Mouse (Mus musculus) forebrain, embryonic 12.5 days (tissue): ENCODE measurements around the gene Zfp735. TPM values are rescaled to one million over a fixed set of nuclear protein-coding genes. Genes with fewer than 3 reads are reported as not detected.

Source experiments
- ATAC-seq: fragments of 200-750 bp; cut with Nextera tagmentation; 2 replicates; pipeline ENCODE4 v1.8.0; 2017; ENCODE audit warnings: moderate TSS enrichment; ENCODE audit not compliant: low FRiP score
- H3K27ac ChIP-seq: fragments of 300-500 bp; sonication (generic); 2 replicates; pipeline ENCODE4 v1.5.1; 2016; ENCODE audit warnings: mild to moderate bottlenecking
- H3K27me3 ChIP-seq: fragments of 300-500 bp; sonication (generic); 2 replicates; pipeline ENCODE4 v1.6.1; 2016; ENCODE audit warnings: mild to moderate bottlenecking
- H3K36me3 ChIP-seq: fragments of 300-500 bp; sonication (generic); replicated peaks from 2 replicates; pipeline ENCODE4 v1.6.1; 2016; ENCODE audit warnings: mild to moderate bottlenecking
- H3K4me1 ChIP-seq: fragments of 300-500 bp; sonication (generic); 2 replicates; pipeline ENCODE4 v1.6.1; 2016
- H3K4me2 ChIP-seq: fragments of 300-500 bp; sonication (generic); 2 replicates; pipeline ENCODE4 v1.6.1; 2016; ENCODE audit warnings: mild to moderate bottlenecking, moderate library complexity
- H3K4me3 ChIP-seq: fragments of 300-500 bp; sonication (generic); replicated peaks from 2 replicates; pipeline ENCODE4 v1.5.1; 2016; ENCODE audit warnings: mild to moderate bottlenecking
- H3K9ac ChIP-seq: fragments of 300-500 bp; sonication (generic); 2 replicates; pipeline ENCODE4 v1.6.1; 2016; ENCODE audit warnings: mild to moderate bottlenecking
- H3K9me3 ChIP-seq: fragments of 300-500 bp; sonication (generic); 2 replicates; pipeline ENCODE4 v1.6.1; 2016
- WGBS: fragments of 180-500 bp; shearing (Covaris S2); methylation state at CpG from one replicate; pipeline ENCODE4 v1.1.7; 2016; 5-methylcytosine and 5-hydroxymethylcytosine counted together
- polyA plus RNA-seq: library from polyadenylated mRNA; unstranded; fragments of >200 nt; fragmentation: Nextera tagmentation; extraction: Ambion mirVana; gene quantifications from 2 replicates; pipeline ENCODE4 v1.2.1, GENCODE M21; 2016

Zfp735 gene
- polyA plus RNA-seq = not detected in 2 replicates

DNA sequence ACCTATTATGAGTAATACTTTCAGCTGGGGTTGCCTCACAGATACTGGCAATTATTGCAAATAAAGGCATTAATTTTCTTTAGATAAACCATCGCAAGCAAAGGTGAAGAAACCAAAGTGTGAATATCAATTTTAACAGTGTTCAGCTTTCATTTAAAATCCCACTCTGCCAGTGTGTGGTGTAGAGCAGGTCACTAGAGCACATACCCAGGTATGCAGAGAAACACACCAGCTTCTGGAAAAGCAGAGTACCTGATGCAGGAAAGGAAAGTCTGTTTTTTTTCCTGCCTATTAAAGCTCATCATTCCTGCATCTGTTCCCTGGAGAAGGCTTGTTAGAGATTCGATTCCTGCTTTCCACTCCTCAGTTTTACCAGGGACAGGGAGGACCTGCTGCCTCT, at the start of gene Zfp735:
TSS of gene Zfp735 (plus strand) at position 301 of the 400 bp plus-strand sequence.
- 78% methylated on average over 2 of the region's 2 CpGs for WGBS
- no peak for ATAC-seq
- no peaks in the 10 kb centered on the region for H3K27me3 ChIP-seq

DNA sequence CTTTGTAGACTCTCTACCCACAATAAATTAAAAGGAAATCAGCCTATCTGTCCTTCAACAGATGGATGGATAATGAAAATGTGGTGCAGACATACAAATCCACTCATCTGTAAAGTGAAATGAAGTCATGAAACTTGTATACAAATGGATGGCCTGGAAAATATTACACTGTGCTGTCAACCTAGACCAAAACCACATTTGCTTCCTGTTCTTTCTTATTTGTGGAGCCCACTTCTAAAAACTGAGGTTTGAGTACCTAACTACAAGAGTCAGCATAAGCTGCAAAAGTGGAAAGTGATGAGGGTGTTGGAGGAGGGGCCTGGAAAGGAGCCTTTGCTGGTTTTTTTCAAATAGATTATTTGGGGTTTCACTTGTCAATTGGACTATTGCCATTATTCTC, 70.5 kb downstream of the Zfp735 start:
- Histone ChIP-seq H3K4me2 (no peak overlapping the region), H3K27me3 (no peaks in the 10 kb centered on the region), H3K9ac (no peak overlapping the region), H3K4me3 (no peak overlapping the region), H3K27ac (no peak overlapping the region), H3K36me3 (no peaks in the 10 kb centered on the region), H3K9me3 (peaks cover 27% of the 10 kb centered on the region), H3K4me1 (no peaks in the 10 kb centered on the region)
- ATAC-seq = no peak

More for the DNA sequence above, at the start of gene Zfp735:
- no peak within 1 kb of the TSS for H3K27ac ChIP-seq
- H3K9me3 ChIP-seq = peaks cover 26% of the 10 kb centered on the region
- H3K4me3 ChIP-seq = no peak within 1 kb of the TSS
- H3K4me1 ChIP-seq = no peaks in the 10 kb centered on the region
- H3K36me3 ChIP-seq = no peaks in the 10 kb centered on the region
- no peak within 1 kb of the TSS for H3K9ac ChIP-seq
- no peak within 1 kb of the TSS for H3K4me2 ChIP-seq

Other genes starting within 250 kb of the Zfp735 start
- not detected in 2 replicates for gene Olfr380, start 231.3 kb upstream of the Zfp735 start, polyA plus RNA-seq
- not detected in 2 replicates for gene Olfr381, start 197.2 kb upstream of the Zfp735 start, polyA plus RNA-seq
- not detected in 2 replicates for gene Olfr382, start 171.6 kb upstream of the Zfp735 start, polyA plus RNA-seq
- not detected in 2 replicates for gene Olfr385, start 95.8 kb upstream of the Zfp735 start, polyA plus RNA-seq
- not detected in 2 replicates for gene Olfr384, start 90.2 kb upstream of the Zfp735 start, polyA plus RNA-seq
- gene Olfr389, start 91.9 kb downstream of the Zfp735 start, polyA plus RNA-seq = not detected in 2 replicates
- not detected in 2 replicates for gene Olfr390, start 94.2 kb downstream of the Zfp735 start, polyA plus RNA-seq
- not detected in 2 replicates for gene Olfr391-ps, start 114.3 kb downstream of the Zfp735 start, polyA plus RNA-seq
- not detected in 2 replicates for gene Olfr392, start 128.3 kb downstream of the Zfp735 start, polyA plus RNA-seq
- gene Olfr393, start 162.7 kb downstream of the Zfp735 start, polyA plus RNA-seq = not detected in 2 replicates
- not detected in 2 replicates for gene Olfr394, start 202.0 kb downstream of the Zfp735 start, polyA plus RNA-seq
- gene Olfr395, start 220.5 kb downstream of the Zfp735 start, polyA plus RNA-seq = not detected in 2 replicates
- gene Olfr23, start 247.9 kb downstream of the Zfp735 start, polyA plus RNA-seq = not detected in 2 replicates